Mouse (Mus musculus) intestine, postnatal 0 days (tissue): ENCODE data around the gene Nln. TPM values are rescaled to one million over a fixed set of nuclear protein-coding genes. Genes with fewer than 3 reads are reported as not detected.

Experiments used
- ATAC-seq: fragments of 200-750 bp; cut with Nextera tagmentation; 2 replicates; pipeline ENCODE4 v1.8.0; 2017; ENCODE audit warnings: mild to moderate bottlenecking, moderate TSS enrichment, moderate library complexity
- H3K27ac ChIP-seq: fragments of 300-500 bp; sonication (generic); 2 replicates; pipeline ENCODE4 v1.5.1; 2014; ENCODE audit warnings: mild to moderate bottlenecking, low read depth, low read length, moderate library complexity
- H3K27me3 ChIP-seq: fragments of 300-500 bp; sonication (generic); replicated peaks from 2 replicates; pipeline ENCODE4 v1.6.1; 2014; ENCODE audit warnings: low read length, mixed read lengths; ENCODE audit not compliant: control insufficient read depth, insufficient read depth
- H3K36me3 ChIP-seq: fragments of 300-500 bp; sonication (generic); 2 replicates; pipeline ENCODE4 v1.6.1; 2014; ENCODE audit warnings: mild to moderate bottlenecking, moderate library complexity; ENCODE audit not compliant: control insufficient read depth, insufficient read depth
- H3K4me1 ChIP-seq: fragments of 300-500 bp; sonication (generic); replicated peaks from 2 replicates; pipeline ENCODE4 v1.6.1; 2014; ENCODE audit warnings: antibody characterized with exemption, low read length, mixed read lengths; ENCODE audit not compliant: control insufficient read depth, insufficient read depth
- H3K4me2 ChIP-seq: fragments of 300-500 bp; sonication (generic); replicated peaks from 2 replicates; pipeline ENCODE4 v1.6.1; 2014; ENCODE audit warnings: low read depth, mild to moderate bottlenecking, moderate library complexity
- H3K4me3 ChIP-seq: fragments of 300-500 bp; sonication (generic); 2 replicates; pipeline ENCODE4 v1.5.1; 2014; ENCODE audit warnings: low read depth, low read length
- H3K9ac ChIP-seq: fragments of 300-500 bp; sonication (generic); 2 replicates; pipeline ENCODE4 v1.6.1; 2014; ENCODE audit warnings: mild to moderate bottlenecking, low read depth, low read length
- H3K9me3 ChIP-seq: fragments of 300-500 bp; sonication (generic); 2 replicates; pipeline ENCODE4 v1.6.1; 2016; ENCODE audit warnings: mixed run types; ENCODE audit not compliant: control insufficient read depth
- CTCF ChIP-seq: sonication (generic); IDR thresholded peaks from 2 replicates; pipeline ENCODE4 v1.5.1; 2016; ENCODE audit warnings: low read depth, mild to moderate bottlenecking, control low read depth, antibody characterized with exemption, moderate library complexity
- WGBS: fragments of 180-500 bp; shearing (Covaris S2); extraction: QIAGEN DNeasy Blood & Tissue Kit; methylation state at CpG from one replicate; pipeline ENCODE4 v1.1.7; 2014; 5-methylcytosine and 5-hydroxymethylcytosine counted together
- polyA plus RNA-seq: library from polyadenylated mRNA; unstranded; fragments of >200 nt; fragmentation: Nextera tagmentation; extraction: Ambion mirVana; gene quantifications from 2 replicates; pipeline ENCODE4 v1.2.1, GENCODE M21; 2015

Gene Nln
- polyA plus RNA-seq, 1 experiment from 2014 or later, result 13.3 TPM

- no peak overlapping the region for H3K4me3 ChIP-seq
- H3K4me1 ChIP-seq, result no peaks in the 10 kb centered on the region
- H3K27ac ChIP-seq, result no peak overlapping the region
Measured at GRCm38 (mm10) chr13:104139369-104140209, 30.2 kb upstream of the Nln start.

GRCm38 (mm10) chr13:104134510-104135085 lies 25.2 kb upstream of the Nln start:
- TF ChIP-seq CTCF, result no peak
- no peaks in the 10 kb centered on the region for H3K36me3 ChIP-seq
- no peak overlapping the region for H3K4me2 ChIP-seq
- H3K4me3 ChIP-seq, result no peak overlapping the region
- H3K4me1 ChIP-seq, result no peaks in the 10 kb centered on the region
- H3K9ac ChIP-seq, result no peak overlapping the region
- ATAC-seq, result no peak
- no peaks in the 10 kb centered on the region for H3K27me3 ChIP-seq
- no peaks in the 10 kb centered on the region for H3K9me3 ChIP-seq
- 85% methylated on average over 4 of the region's 4 CpGs for WGBS
- no peak overlapping the region for H3K27ac ChIP-seq

More at GRCm38 (mm10) chr13:104139369-104140209, 30.2 kb upstream of the Nln start:
- peak overlapping the region; percentile 45; the same call in 1 of the 2 replicates for H3K4me2 ChIP-seq
- no peaks in the 10 kb centered on the region for H3K9me3 ChIP-seq
- no peak overlapping the region for H3K9ac ChIP-seq
- H3K27me3 ChIP-seq, result no peaks in the 10 kb centered on the region
- WGBS, result 33% methylated on average over 13 of the region's 13 CpGs
- peak; percentile 22; the same call in 1 of the 2 replicates for ATAC-seq
- peak; percentile 95 for TF ChIP-seq CTCF
- H3K36me3 ChIP-seq, result peaks cover 20% of the 10 kb centered on the region; the same call in 1 of the 2 replicates

- H3K4me3 ChIP-seq, result no peak overlapping the region
- 91% methylated on average over 2 of the region's 2 CpGs for WGBS
- H3K27me3 ChIP-seq, result no peaks in the 10 kb centered on the region
- no peak overlapping the region for H3K4me2 ChIP-seq
- no peak for TF ChIP-seq CTCF
- no peaks in the 10 kb centered on the region for H3K4me1 ChIP-seq
- no peak overlapping the region for H3K9ac ChIP-seq
- no peaks in the 10 kb centered on the region for H3K9me3 ChIP-seq
- ATAC-seq, result no peak
- no peaks in the 10 kb centered on the region for H3K36me3 ChIP-seq
- no peak overlapping the region for H3K27ac ChIP-seq
Measured at GRCm38 (mm10) chr13:104132561-104132960, 23.1 kb upstream of the Nln start.

- peak; percentile 80 for ATAC-seq
- H3K4me3 ChIP-seq, result no peak overlapping the region
- no peaks in the 10 kb centered on the region for H3K4me1 ChIP-seq
- no peak overlapping the region for H3K9ac ChIP-seq
- WGBS, result 60% methylated on average over 20 of the region's 20 CpGs
- H3K27me3 ChIP-seq, result no peaks in the 10 kb centered on the region
- H3K9me3 ChIP-seq, result no peaks in the 10 kb centered on the region
- no peaks in the 10 kb centered on the region for H3K36me3 ChIP-seq
- TF ChIP-seq CTCF, result no peak
- no peak overlapping the region for H3K27ac ChIP-seq
- peak overlapping the region; percentile 39 for H3K4me2 ChIP-seq
Measured at GRCm38 (mm10) chr13:104123662-104124381, 14.4 kb upstream of the Nln start.

GRCm38 (mm10) chr13:104122078-104122840 lies 12.8 kb upstream of the Nln start:
- TF ChIP-seq CTCF, result no peak
- ATAC-seq, result no peak
- no peak overlapping the region for H3K27ac ChIP-seq
- H3K9ac ChIP-seq, result no peak overlapping the region
- no peaks in the 10 kb centered on the region for H3K9me3 ChIP-seq
- no peak overlapping the region for H3K4me3 ChIP-seq
- H3K36me3 ChIP-seq, result no peaks in the 10 kb centered on the region
- 55% methylated on average over 17 of the region's 17 CpGs for WGBS
- no peak overlapping the region; the same call in 1 of the 2 replicates for H3K4me2 ChIP-seq
- H3K4me1 ChIP-seq, result no peaks in the 10 kb centered on the region
- H3K27me3 ChIP-seq, result no peaks in the 10 kb centered on the region
